8 mouse cellular contexts compared by ENCODE assay signal in genomic region chrX:74022795-74023187, GRCm38 (mm10). TPM values are rescaled to one million over a fixed set of nuclear protein-coding genes. Genes with fewer than 3 reads are reported as not detected.
DNase-seq lines count a peak whose midpoint lies in the region; ATAC-seq lines count a peak whose summit lies in the region.

No protein-coding gene starts in this region.

- ATAC-seq in erythroblast, adult 5-6 weeks (replicated peaks; ENCODE audit: low FRiP score, poor library complexity, severe bottlenecking) = no peak
- no peak for ATAC-seq in forebrain, embryonic 13.5 days
- ATAC-seq in liver, embryonic 15.5 days (ENCODE audit: insufficient read depth) = no peak
- no peak for ATAC-seq in monocyte, adult 5-6 weeks (replicated peaks; ENCODE audit: insufficient number of reproducible peaks, low FRiP score, low TSS enrichment, poor library complexity, severe bottlenecking)

- peak overlapping the region; percentile 86 for H3K9ac ChIP-seq in forebrain, embryonic 13.5 days
- peak overlapping the region; percentile 84 for H3K9ac ChIP-seq in liver, embryonic 15.5 days

- peak; percentile 11 for DNase-seq in 3T3-L1 (ENCODE audit: low read depth, low spot score)
- DNase-seq in left cerebral cortex, adult 9 months (ENCODE audit: low spot score in 2 of 2) = no peak
- no peak for DNase-seq in frontal cortex, postnatal 14 days (ENCODE audit: low spot score in 2 of 2)

- no peaks in the 10 kb centered on the region; the same call in 1 of the 2 replicates for H3K9me3 ChIP-seq in erythroblast, embryonic 14.5 days (ENCODE audit: control insufficient read depth, low read length)
- no peaks in the 10 kb centered on the region for H3K9me3 ChIP-seq in forebrain, embryonic 13.5 days (replicated peaks)
- H3K9me3 ChIP-seq in liver, embryonic 15.5 days (replicated peaks) = no peaks in the 10 kb centered on the region

- peak overlapping the region; percentile 63 for H3K4me2 ChIP-seq in forebrain, embryonic 13.5 days
- H3K4me2 ChIP-seq in liver, embryonic 15.5 days = peak overlapping the region; percentile 77

- peak overlapping the region; percentile 84 for H3K4me3 ChIP-seq in erythroblast, embryonic 14.5 days (replicated peaks)
- peak overlapping the region; percentile 54 for H3K4me3 ChIP-seq in forebrain, embryonic 13.5 days
- peak overlapping the region; percentile 72 for H3K4me3 ChIP-seq in liver, embryonic 15.5 days (replicated peaks)

- H3K27me3 ChIP-seq in erythroblast, embryonic 14.5 days (ENCODE audit: control insufficient read depth) = peaks cover 3% of the 10 kb centered on the region; the same call in 1 of the 2 replicates
- no peaks in the 10 kb centered on the region for H3K27me3 ChIP-seq in forebrain, embryonic 13.5 days
- no peaks in the 10 kb centered on the region for H3K27me3 ChIP-seq in liver, embryonic 15.5 days

- H3K36me3 ChIP-seq in erythroblast, embryonic 14.5 days (ENCODE audit: control insufficient read depth) = peaks cover 46% of the 10 kb centered on the region
- peaks cover 20% of the 10 kb centered on the region; the same call in 1 of the 2 replicates for H3K36me3 ChIP-seq in forebrain, embryonic 13.5 days (ENCODE audit: poor library complexity, severe bottlenecking)
- H3K36me3 ChIP-seq in liver, embryonic 15.5 days (replicated peaks) = peaks cover 34% of the 10 kb centered on the region

- H3K4me1 ChIP-seq in erythroblast, embryonic 14.5 days (ENCODE audit: control insufficient read depth) = peaks cover 43% of the 10 kb centered on the region
- H3K4me1 ChIP-seq in forebrain, embryonic 13.5 days = peaks cover 9% of the 10 kb centered on the region
- peaks cover 21% of the 10 kb centered on the region for H3K4me1 ChIP-seq in liver, embryonic 15.5 days (replicated peaks)

- 21% methylated on average over 6 of the region's 6 CpGs for WGBS in forebrain, embryonic 13.5 days
- 10% methylated on average over 6 of the region's 6 CpGs for WGBS in liver, embryonic 15.5 days (ENCODE audit: insufficient replicate concordance)

- no peak overlapping the region; the same call in 1 of the 2 replicates for H3K27ac ChIP-seq in forebrain, embryonic 13.5 days
- peak overlapping the region; percentile 84; the same call in 1 of the 2 replicates for H3K27ac ChIP-seq in liver, embryonic 15.5 days (replicated peaks)

RNA-seq across cellular contexts. Expression of gene Irak1, which starts 0.9 kb away (rescaled TPM):
- polyA plus RNA-seq in erythroblast, embryonic 14.5 days (2012) = 16.2 and 16.9 TPM in 2 replicates
- total RNA-seq in erythroblast, adult 5-6 weeks (2015; ENCODE audit: low replicate concordance) = 20.4 and 23.2 TPM in 2 replicates
- 21.8 and 49.6 TPM in 2 replicates for total RNA-seq in erythroblast, adult 5-6 weeks (2017; ENCODE audit: low replicate concordance)
- 38.9 and 39.4 TPM in 2 replicates for polyA plus RNA-seq in forebrain, embryonic 13.5 days (2015; fragmentation: Nextera tagmentation; extraction: Ambion mirVana)
- polyA plus RNA-seq in liver, embryonic 15.5 days (2015; fragmentation: Nextera tagmentation; extraction: Ambion mirVana) = 23.0 and 24.5 TPM in 2 replicates
- 44.2 to 65.0 TPM (median 58.3 TPM) in 3 replicates for total RNA-seq in monocyte, adult 5-6 weeks (2017)

RNA-seq across cellular contexts. Expression of gene Hcfc1, which starts 56.6 kb away (rescaled TPM):
- 13.7 and 22.5 TPM in 2 replicates for polyA plus RNA-seq in erythroblast, embryonic 14.5 days (2012)
- 67.9 and 78.2 TPM in 2 replicates for total RNA-seq in erythroblast, adult 5-6 weeks (2015; ENCODE audit: low replicate concordance)
- total RNA-seq in erythroblast, adult 5-6 weeks (2017; ENCODE audit: low replicate concordance) = 45.2 and 47.4 TPM in 2 replicates
- 59.4 and 68.9 TPM in 2 replicates for polyA plus RNA-seq in forebrain, embryonic 13.5 days (2015; fragmentation: Nextera tagmentation; extraction: Ambion mirVana)
- polyA plus RNA-seq in liver, embryonic 15.5 days (2015; fragmentation: Nextera tagmentation; extraction: Ambion mirVana) = 29.6 and 30.7 TPM in 2 replicates
- total RNA-seq in monocyte, adult 5-6 weeks (2017) = 21.4 to 45.9 TPM (median 24.5 TPM) in 3 replicates
